Mouse (Mus musculus) c-Kit-positive CD71-positive TER-119-negative erythroid progenitor cells, embryonic 14.5 days (primary cell): Measurements from ENCODE around the gene Tyw5.

Experiments used
- DNase-seq: peaks from one replicate; pipeline ENCODE4 v3.0.0-alpha.2; 2013; ENCODE audit warnings: low read depth

Gene Tyw5

DNA sequence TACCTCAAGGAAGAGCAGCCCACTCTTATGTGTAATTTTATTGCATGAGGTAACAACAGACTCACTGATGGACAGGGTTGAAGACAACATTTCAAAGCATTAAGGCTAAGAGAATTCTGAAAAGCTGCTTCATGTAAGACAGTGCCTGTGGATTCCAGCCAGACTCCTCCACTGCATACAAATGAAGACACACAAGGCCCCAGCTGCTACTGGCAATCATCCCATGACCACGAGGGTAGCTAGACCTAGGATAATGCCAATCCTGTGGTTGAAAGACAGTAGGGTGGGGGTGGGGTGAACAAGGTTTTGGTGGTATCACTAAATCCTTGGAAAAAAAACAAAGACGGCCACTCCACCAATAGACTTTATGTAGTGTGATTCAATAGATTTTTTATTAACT, 19.0 kb downstream of the Tyw5 start:
- DNase-seq = no peak

DNA sequence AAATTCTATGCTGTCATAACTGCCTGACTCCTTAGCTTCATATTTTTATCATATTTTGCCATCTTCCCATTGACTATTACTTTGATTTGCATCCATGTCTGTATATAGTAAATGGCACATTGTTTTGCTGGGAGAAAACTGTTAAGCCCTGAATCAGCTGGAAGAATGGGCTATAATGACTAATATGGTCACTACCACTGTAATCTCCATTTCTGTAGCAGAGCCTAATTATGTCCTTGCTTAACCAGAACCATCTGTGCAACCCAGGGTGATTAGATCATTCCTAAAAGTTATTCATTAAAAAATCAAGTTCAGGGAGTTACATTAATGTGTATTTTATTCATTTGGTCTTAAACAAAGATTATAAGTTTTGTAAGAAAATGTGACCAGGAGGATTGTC, 20.4 kb downstream of the Tyw5 start:
- DNase-seq = no peak

DNA sequence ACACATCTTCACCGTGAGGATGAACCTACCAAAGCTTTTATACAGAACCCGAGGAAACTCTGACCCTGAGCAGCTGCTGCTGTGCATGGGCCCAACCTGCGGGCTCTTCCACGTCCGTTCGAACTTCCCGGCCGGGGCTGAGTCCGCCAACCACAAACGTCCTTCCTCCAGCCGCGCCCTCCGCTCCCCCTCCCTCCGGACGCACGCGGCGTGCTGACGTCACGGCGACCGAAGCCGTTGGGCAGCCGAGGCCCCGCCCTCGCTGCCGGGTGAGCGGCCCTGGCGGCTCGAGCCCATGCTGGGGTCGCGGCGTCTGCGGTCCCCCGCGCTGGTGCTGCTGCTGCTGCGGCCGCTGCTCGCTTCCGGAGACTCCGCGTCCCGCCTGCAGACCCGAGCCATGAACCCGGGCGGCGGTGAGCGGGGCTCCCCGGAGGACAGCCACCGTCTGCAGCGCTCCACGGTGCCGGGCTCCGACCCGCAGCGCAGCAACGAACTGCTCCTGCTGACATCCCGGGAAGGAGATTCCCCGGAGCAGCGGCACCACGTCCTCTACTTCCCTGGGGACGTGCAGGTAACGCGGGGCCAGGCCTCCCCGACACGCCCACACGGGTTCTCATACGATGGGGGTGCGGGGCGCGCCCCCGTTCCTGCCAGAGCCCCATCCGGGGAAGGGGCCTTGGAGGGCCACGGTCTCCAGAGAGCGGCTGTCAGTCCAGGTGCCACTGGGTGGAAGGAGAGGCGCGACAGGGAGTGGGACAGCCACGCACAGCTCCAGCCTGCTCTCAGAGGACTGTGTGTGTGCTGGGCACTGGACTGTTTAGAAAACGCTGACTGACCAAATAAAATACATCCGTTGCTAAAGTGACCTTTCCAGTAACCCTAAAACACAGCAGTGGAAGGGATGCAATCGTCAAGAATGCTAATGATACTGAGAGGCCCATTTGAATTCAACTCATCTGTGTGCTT, 29.2 kb downstream of the Tyw5 start, which contains the start of gene 1700066M21Rik:
TSS of gene 1700066M21Rik (plus strand) at position 245 of the 966 bp plus-strand sequence.
- DNase-seq = peak; percentile 77

DNA sequence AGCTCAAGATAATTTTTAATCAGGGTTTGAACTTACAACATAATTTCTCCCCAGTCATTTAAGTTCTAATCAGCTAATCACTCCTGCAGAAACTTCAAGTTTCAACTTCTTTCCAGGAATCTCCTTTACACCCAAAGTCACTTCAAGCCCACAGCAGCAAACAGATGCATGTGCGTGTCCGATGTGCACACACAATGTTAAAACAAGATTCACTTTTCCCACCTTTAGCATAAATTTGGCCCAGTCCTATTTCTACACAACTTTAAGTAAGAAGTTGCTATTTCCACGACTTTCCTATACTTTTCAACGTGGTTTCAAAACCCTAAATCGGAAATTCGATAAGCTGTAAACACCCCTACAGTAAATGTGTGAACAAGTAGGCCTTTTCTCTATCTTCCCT, 30.1 kb downstream of the Tyw5 start:
- peak; percentile 45 for DNase-seq

DNA sequence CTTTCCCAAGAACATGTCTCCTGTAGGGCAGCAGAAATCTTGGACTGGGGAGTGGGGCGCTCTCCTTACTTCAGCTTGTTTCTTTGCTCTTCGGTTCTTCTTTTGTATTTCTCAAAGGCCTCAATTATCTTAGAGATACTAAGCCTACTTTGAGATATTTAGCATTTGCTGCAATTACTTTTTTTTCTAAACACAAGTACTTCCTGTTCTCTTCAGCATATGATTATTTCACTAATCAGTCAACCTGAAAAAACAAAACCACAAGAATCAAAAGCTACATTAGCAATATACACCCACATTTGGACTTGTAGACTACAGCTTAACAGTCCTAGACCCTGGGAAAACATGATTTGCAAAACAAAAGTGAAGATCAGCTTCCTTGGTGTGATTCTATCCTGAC, 31.6 kb downstream of the Tyw5 start:
- DNase-seq = no peak

DNA sequence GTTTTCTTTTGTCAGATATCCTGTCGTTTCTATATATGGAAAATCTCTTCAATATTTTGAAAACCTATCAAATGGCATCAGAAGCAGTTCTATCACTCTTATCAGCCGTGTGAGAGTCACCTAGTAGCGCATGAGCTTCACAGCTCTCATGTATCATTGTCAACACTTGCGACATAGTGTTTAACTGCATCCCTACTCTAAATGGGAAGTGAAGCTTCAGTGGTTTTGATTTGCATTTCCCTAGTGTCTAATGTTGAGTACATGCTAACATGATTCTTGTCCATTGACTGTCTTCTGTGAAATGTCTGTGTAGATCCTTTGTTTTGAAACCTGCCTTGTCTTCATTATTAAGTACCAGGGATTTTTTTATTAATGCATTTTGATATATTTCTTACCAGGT, 36.5 kb downstream of the Tyw5 start:
- DNase-seq = no peak

DNA sequence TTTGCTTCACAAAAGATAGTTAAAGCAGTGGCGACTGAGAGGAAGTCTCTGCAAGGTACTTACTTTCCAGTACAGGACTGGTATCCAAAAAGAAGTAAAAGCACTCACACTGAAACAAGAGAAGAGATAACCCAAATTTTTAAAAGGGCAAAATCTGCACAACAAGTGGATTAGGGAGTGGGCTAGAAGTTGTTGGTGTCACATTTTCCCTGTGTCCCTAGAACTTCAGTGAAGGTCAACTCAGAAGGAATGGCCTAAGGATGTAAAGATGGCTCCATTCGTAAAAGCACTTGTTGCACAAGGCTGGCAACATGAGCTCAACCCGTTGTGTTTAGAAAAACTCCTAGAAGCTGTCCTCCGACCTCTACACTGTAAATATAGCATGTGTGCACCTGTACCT, 37.8 kb downstream of the Tyw5 start:
- no peak for DNase-seq

DNA sequence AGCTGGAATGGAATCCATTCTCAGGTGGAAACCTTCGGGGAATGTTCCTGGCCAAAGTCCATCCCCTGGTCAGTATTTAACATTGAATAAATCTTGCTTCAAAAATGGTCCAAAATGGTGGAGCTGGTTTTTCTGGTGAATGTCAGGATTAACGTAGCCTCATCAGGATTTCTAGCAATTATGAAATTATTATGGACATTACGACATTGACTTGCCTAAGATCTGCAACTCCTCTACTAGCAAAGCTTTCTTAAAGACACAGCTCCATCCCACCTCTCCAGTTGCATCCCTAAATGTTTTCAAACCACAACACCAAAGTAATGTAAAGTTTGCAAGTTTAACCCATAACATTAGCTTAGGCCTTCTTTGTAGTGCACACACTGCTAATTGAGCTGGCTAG, 39.5 kb downstream of the Tyw5 start:
- DNase-seq = no peak

DNA sequence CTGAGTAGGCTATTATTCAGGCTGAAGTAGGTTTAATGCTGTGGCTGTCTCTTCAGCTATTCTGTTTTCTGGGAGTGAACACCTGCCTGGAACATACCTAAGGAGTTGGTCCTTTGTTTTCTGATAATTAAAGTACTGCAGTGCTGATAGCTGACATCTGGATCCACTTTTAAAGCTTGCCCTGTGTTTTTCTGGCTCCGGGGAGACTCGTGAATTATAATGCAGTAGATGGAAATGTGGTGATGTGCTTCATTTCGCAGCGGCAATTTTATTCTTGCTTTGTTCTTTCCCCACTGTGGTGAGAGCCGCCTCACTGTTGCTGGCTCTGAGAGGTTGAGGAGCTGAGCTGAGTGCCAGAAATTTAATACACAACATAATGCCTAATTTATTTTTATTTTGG, 48.4 kb downstream of the Tyw5 start:
- no peak for DNase-seq

DNA sequence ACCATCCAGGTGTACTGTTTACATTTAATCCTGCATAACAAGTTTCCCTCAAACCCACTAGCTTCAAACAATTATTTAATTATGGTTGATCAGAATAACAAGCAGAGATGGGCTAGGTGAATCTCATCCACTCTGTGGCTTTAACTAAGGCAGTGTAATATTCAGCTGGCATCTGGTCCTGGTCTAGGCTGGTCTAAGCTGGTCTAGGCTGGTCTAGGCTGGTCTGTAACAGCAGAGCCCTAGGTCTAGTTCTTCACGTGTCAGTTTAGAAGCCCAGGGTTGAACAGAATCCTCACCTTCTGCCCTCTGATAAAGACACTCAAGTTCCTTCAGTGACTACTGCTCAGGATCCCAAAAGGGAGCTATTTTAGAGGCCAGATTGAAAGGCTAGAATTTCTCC, 55.0 kb downstream of the Tyw5 start:
- no peak for DNase-seq

DNA sequence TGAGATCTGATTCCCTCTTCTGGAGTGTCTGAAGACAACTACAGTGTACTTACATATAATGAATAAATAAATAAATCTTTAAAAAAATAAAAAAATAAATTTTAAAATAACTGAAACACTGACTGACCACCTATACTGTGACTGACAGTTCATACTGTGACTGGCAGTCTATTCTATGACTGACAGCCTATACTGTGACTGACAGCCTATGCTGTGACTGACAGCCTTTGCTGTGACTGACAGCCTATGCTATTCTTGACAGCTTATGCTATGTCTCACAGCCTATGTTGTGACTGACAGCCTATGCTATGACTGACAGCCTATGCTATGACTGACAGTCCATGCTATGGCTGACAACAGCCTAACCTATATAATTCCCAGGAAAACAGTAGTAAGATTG, 59.4 kb downstream of the Tyw5 start:
- DNase-seq = no peak

DNA sequence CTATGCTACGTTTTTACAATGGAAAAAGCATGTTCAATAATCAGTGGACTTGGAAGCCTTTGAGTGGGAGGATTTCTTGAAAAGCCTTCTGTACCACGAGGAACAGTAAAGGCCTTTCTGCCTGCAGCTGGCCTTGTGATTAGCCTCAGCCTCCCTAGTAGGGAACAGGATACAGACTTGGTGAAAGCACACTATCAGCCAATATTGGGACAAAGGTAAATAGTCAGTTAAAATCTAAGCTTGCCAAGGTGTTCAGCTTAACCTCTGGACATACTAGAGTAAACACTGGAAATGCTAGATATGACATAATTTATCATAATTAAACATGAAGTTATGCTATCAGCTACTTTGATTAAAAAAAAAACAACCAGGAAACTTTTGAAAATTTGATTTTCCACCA, 65.7 kb downstream of the Tyw5 start:
- no peak for DNase-seq

DNA sequence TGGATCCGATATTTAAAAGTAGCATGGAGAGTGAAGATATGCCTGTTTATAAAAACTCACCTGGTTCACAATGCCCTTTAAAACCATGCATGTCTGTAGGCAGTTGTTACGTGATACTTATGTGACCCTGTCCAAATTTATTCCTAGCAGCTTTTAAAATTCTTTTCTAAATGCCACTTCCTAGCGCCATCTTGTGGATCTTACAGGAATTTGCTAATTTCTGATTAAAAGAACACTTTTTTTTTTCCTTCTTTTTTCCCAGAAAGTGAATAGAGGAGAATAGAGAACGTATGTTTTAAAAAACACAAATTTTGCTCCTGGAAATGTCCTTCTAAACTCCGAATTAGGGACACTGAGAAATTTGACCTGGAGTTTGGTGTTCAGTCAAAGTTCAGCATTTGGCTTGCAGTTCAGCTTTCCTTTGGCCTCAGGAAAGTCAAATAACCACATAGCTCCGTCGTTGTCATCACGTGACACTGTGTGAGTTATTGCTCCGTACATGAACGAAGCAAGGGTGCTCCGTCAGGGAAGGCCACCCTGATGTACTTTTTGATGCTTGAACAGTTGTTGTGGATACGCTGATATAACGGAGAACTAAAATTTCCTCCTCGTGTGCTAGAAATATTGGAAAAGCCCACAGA, 67.6 kb downstream of the Tyw5 start:
- peak; percentile 4 for DNase-seq
